Comparison of ENCODE assay signal across 20 mouse cellular contexts in genomic region chr8:80794585-80795509, GRCm38 (mm10). TPM values are rescaled to one million over a fixed set of nuclear protein-coding genes. Genes with fewer than 3 reads are reported as not detected.
DNase-seq lines count a peak whose midpoint lies in the region; ATAC-seq lines count a peak whose summit lies in the region.
"Had no signal": no experiment of that assay in that cellular context is flagged by ENCODE, and none has a peak within 500 bp of the region (broad histone marks: within the 10 kb centered on the region; RNA-seq: fewer than 3 reads in every experiment).

No protein-coding gene starts in this region.

- H3K36me3 ChIP-seq in hindbrain, embryonic 15.5 days: no peaks in the 10 kb centered on the region
- peaks cover 13% of the 10 kb centered on the region for H3K36me3 ChIP-seq in hindbrain, embryonic 10.5 days
- H3K36me3 ChIP-seq in lung, embryonic 16.5 days (ENCODE audit: control insufficient read depth, insufficient read depth, low read length): peaks cover 13% of the 10 kb centered on the region
- H3K36me3 ChIP-seq: forebrain, embryonic 12.5 days had no signal

- no peak overlapping the region for H3K9ac ChIP-seq in hindbrain, embryonic 15.5 days
- no peak overlapping the region for H3K9ac ChIP-seq in lung, embryonic 16.5 days (ENCODE audit: low read length)
- H3K9ac ChIP-seq: forebrain, embryonic 12.5 days; stomach, embryonic 15.5 days had no signal

- ATAC-seq in hindbrain, embryonic 15.5 days (ENCODE audit: low FRiP score, low read depth): peak; percentile 52; the same call in 1 of the 2 replicates
- ATAC-seq in lung, embryonic 16.5 days (ENCODE audit: low read depth): peak; percentile 51; the same call in 1 of the 2 replicates
- ATAC-seq in erythroid progenitor cell, adult 5-6 weeks (replicated peaks; ENCODE audit: low FRiP score, poor library complexity, severe bottlenecking): no peak
- ATAC-seq: intestine, postnatal 0 days had no signal

- peaks cover 24% of the 10 kb centered on the region for H3K4me1 ChIP-seq in hindbrain, embryonic 15.5 days (replicated peaks)
- H3K4me1 ChIP-seq in hindbrain, embryonic 10.5 days (replicated peaks): 0 out of 2 replicates have a peak, but pooled peaks cover 7% of the 10 kb centered on the region
- peaks cover 8% of the 10 kb centered on the region for H3K4me1 ChIP-seq in lung, embryonic 16.5 days (replicated peaks; ENCODE audit: control insufficient read depth, insufficient read depth, low read length)
- H3K4me1 ChIP-seq: forebrain, embryonic 12.5 days had no signal

- no peak overlapping the region for H3K4me3 ChIP-seq in hindbrain, embryonic 15.5 days
- no peak overlapping the region for H3K4me3 ChIP-seq in hindbrain, embryonic 10.5 days
- H3K4me3 ChIP-seq in lung, embryonic 16.5 days (ENCODE audit: low read length): no peak overlapping the region
- H3K4me3 ChIP-seq: forebrain, embryonic 12.5 days; stomach, embryonic 15.5 days had no signal

- H3K27me3 ChIP-seq in hindbrain, embryonic 15.5 days: no peaks in the 10 kb centered on the region
- no peaks in the 10 kb centered on the region for H3K27me3 ChIP-seq in hindbrain, embryonic 10.5 days (ENCODE audit: insufficient read depth, poor library complexity, severe bottlenecking)
- no peaks in the 10 kb centered on the region for H3K27me3 ChIP-seq in lung, embryonic 16.5 days (ENCODE audit: control insufficient read depth, insufficient read depth, low read depth, low read length)
- H3K27me3 ChIP-seq: forebrain, embryonic 12.5 days; stomach, embryonic 15.5 days had no signal

- no peak overlapping the region for H3K27ac ChIP-seq in hindbrain, embryonic 15.5 days (replicated peaks)
- H3K27ac ChIP-seq in hindbrain, embryonic 10.5 days: no peak overlapping the region
- peak overlapping the region; percentile 39; the same call in 1 of the 2 replicates for H3K27ac ChIP-seq in lung, embryonic 16.5 days (ENCODE audit: low read length)
- H3K27ac ChIP-seq: forebrain, embryonic 12.5 days; stomach, embryonic 15.5 days had no signal

- H3K4me2 ChIP-seq in hindbrain, embryonic 15.5 days: no peak overlapping the region
- H3K4me2 ChIP-seq in lung, embryonic 16.5 days (ENCODE audit: low read depth, low read length): no peak overlapping the region
- H3K4me2 ChIP-seq: forebrain, embryonic 12.5 days; heart, embryonic 11.5 days; stomach, embryonic 15.5 days had no signal

- WGBS in hindbrain, embryonic 15.5 days: 82% methylated on average over 19 of the region's 19 CpGs
- 91% methylated on average over 19 of the region's 19 CpGs for WGBS in hindbrain, embryonic 10.5 days
- 77% methylated on average over 19 of the region's 19 CpGs for WGBS in lung, embryonic 16.5 days

- no peaks in the 10 kb centered on the region for H3K9me3 ChIP-seq in hindbrain, embryonic 15.5 days
- H3K9me3 ChIP-seq in hindbrain, embryonic 10.5 days: 0 out of 2 replicates have a peak, but pooled peaks cover 4% of the 10 kb centered on the region
- H3K9me3 ChIP-seq in lung, embryonic 16.5 days (ENCODE audit: control insufficient read depth, low read length): peaks cover 3% of the 10 kb centered on the region; the same call in 1 of the 2 replicates
- H3K9me3 ChIP-seq: stomach, embryonic 15.5 days had no signal

- peak; percentile 31 for DNase-seq in adrenal gland, adult 2 months
- DNase-seq in adrenal gland, postnatal 4 days (ENCODE audit: low spot score in 2 of 2): no peak
- no peak for DNase-seq in hindbrain, embryonic 10.5 days (ENCODE audit: low spot score)
- no peak for DNase-seq in lung, postnatal 10 days
- no peak for DNase-seq in cerebellum, adult 8-10 months
- DNase-seq: adrenal gland, adult 8-10 months; cerebellum, adult 9-11 months; gastrocnemius, postnatal 36 days; heart, postnatal 4 days; liver; lung, adult 2 months; midbrain, embryonic 14.5 days; right cerebral cortex, postnatal 14 days had no signal

RNA-seq across cellular contexts. Expression of gene Smarca5, which starts 55.5 kb away (rescaled TPM):
- 10 to 100 TPM; 65.0 to 69.2 TPM for total RNA-seq in adrenal gland, adult 2 months (2021)
- 16.4 and 17.8 TPM in 2 replicates for polyA plus RNA-seq in adrenal gland, adult 2 months (2012; rRNA removed)
- 10 to 100 TPM; 84.1 to 86.4 TPM for total RNA-seq in adrenal gland, postnatal 4 days (2021)
- 49.7 and 54.9 TPM in 2 replicates for polyA plus RNA-seq in hindbrain, embryonic 15.5 days (2015; fragmentation: Nextera tagmentation; extraction: Ambion mirVana)
- 82.3 and 113 TPM in 2 replicates for polyA plus RNA-seq in hindbrain, embryonic 10.5 days (2016; fragmentation: Nextera tagmentation; extraction: Ambion mirVana)
- 53.0 and 58.7 TPM in 2 replicates for polyA plus RNA-seq in lung, embryonic 16.5 days (2015; fragmentation: Nextera tagmentation; extraction: Ambion mirVana)
- total RNA-seq in erythroid progenitor cell, adult 5-6 weeks (2015; ENCODE audit: low replicate concordance): 96.9 and 107 TPM in 2 replicates
- 205 and 231 TPM in 2 replicates for total RNA-seq in erythroid progenitor cell, adult 5-6 weeks (2017; ENCODE audit: low replicate concordance)
